Mouse (Mus musculus): ENCODE results near the gene Ttc7b.

- no peak for TF ChIP-seq POLR2A (IDR thresholded peaks at IDR 0.05; ENCODE audit: low read depth, low read length)
- 0 out of 2 replicates have a peak, but pooled peaks have one; percentile 17 for TF ChIP-seq CTCF (IDR thresholded peaks at IDR 0.05; ENCODE audit: borderline replicate concordance, insufficient read depth, low read length)
These were observed 99.1 kb downstream of the Ttc7b start for GRCm38 (mm10) chr12:100421538-100421937.

All from embryonic fibroblast, embryonic 13.5 days (primary cell).